Mouse (Mus musculus): ENCODE data around the gene Abl2. TPM values are rescaled to one million over a fixed set of nuclear protein-coding genes. Genes with fewer than 3 reads are reported as not detected.
A peak's percentile ranks its signal among the peaks of the same experiment; 100 is the strongest.

The Abl2 gene
- total and polyA plus RNA-seq, 3 experiments: 10.0 to 19.8 (median 15.5) TPM

DNA sequence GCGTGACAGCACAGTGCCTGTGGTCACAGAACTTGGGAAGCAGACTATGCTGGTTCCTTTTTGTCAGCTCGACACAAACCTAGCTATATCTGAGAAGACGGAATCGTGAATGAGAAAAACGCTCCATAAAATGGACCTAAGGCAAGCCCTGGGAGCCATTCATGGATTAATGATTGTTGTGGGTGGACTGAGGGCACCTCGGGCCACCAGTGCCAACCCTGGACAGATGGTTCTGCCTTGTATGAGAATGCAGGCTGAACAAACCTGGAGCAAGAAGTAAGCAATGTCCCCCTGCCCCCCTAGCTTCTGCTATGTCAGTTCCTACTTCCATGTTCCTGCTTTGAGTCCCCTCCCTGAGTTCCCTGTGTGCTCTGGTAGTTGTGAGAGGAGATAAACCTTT, 20.9 kb upstream of the Abl2 start:
- no peaks in the 10 kb centered on the region for H3K36me3 ChIP-seq (replicated peaks in 1 of 2; ENCODE audit: control insufficient read depth in 1 of 2, insufficient read depth in 1 of 2, low read length in 1 of 2)
- H3K4me2 ChIP-seq (ENCODE audit: insufficient read depth, low read depth, poor library complexity, severe bottlenecking): no peak overlapping the region
- no peak overlapping the region for H3K4me3 ChIP-seq (replicated peaks in 1 of 3; ENCODE audit: low read depth in 2 of 3, low read length in 2 of 3, poor library complexity in 1 of 3)
- dilution Hi-C loops (cut with MboI; ENCODE audit: extremely low pct_ligation_motif_present, extremely low pct_unique_long_range_greater_than_20kb, low sequenced_read_pairs): no loop called here
- no peak for DNase-seq (ENCODE audit: extremely low read depth)
- H3K27me3 ChIP-seq (replicated peaks): no peaks in the 10 kb centered on the region
- H3K79me2 ChIP-seq (replicated peaks; ENCODE audit: control insufficient read depth, extremely low read depth, insufficient read depth, poor library complexity, severe bottlenecking): no peaks in the 10 kb centered on the region
- TF ChIP-seq NELFE (IDR thresholded peaks at IDR 0.05; ENCODE audit: low read depth, low read length) (no peak), ELF1 (IDR thresholded peaks at IDR 0.05; ENCODE audit: low read depth, low read length) (no peak), TCF12 (IDR thresholded peaks at IDR 0.05; ENCODE audit: low read depth, low read length) (no peak), CTCF (conservative IDR thresholded peaks at IDR 0.05 in 1 of 2, IDR thresholded peaks at IDR 0.05 in 1 of 2; ENCODE audit: low read depth in 2 of 2, low read length in 2 of 2) (no peak), CHD2 (IDR thresholded peaks at IDR 0.05; ENCODE audit: low read length) (no peak), ZC3H11A (IDR thresholded peaks at IDR 0.05; ENCODE audit: low read depth, low read length) (no peak), RAD21 (IDR thresholded peaks at IDR 0.05; ENCODE audit: low read depth, low read length) (no peak), MEF2A (IDR thresholded peaks at IDR 0.05; ENCODE audit: borderline replicate concordance, low read depth, low read length) (no peak), UBTF (IDR thresholded peaks at IDR 0.05; ENCODE audit: low read depth, low read length) (no peak), MYC (IDR thresholded peaks at IDR 0.05; ENCODE audit: low read depth, low read length) (no peak), CHD1 (IDR thresholded peaks at IDR 0.05; ENCODE audit: low read depth, low read length) (no peak), JUN (IDR thresholded peaks at IDR 0.05; ENCODE audit: insufficient read depth, low read depth, low read length) (no peak), USF1 (IDR thresholded peaks at IDR 0.05; ENCODE audit: low read depth, low read length) (no peak), MAZ (IDR thresholded peaks at IDR 0.05; ENCODE audit: low read depth, low read length) (no peak), ETS1 (conservative IDR thresholded peaks at IDR 0.05; ENCODE audit: low read depth, low read length) (no peak), SIN3A (IDR thresholded peaks at IDR 0.05; ENCODE audit: low read length) (no peak), POLR2A (IDR thresholded peaks at IDR 0.05; ENCODE audit: low read depth, low read length) (no peak), BHLHE40 (IDR thresholded peaks at IDR 0.05; ENCODE audit: low read depth, low read length) (no peak), ZMIZ1 (IDR thresholded peaks at IDR 0.05; ENCODE audit: low read depth, low read length) (no peak), JUND (conservative IDR thresholded peaks at IDR 0.05; ENCODE audit: low read depth, low read length) (no peak)
- in situ Hi-C loops (cut with MboI; ENCODE audit: low pct_ligation_motif_present, low pct_unique_long_range_greater_than_20kb, low sequenced_read_pairs): loop anchor here (5.0 to 10.0 kb wide), 2 partner anchors 95 to 273 kb away; no protein-coding TSS in a partner anchor
- peaks cover 0 to 15% of the 10 kb centered on the region in 2 experiments; a peak in 2 of 4 replicates for H3K4me1 ChIP-seq (ENCODE audit: control insufficient read depth in 1 of 2, insufficient read depth in 2 of 2)
- no peaks in the 10 kb centered on the region for H3K9me3 ChIP-seq (replicated peaks; ENCODE audit: low read length)
- no peak overlapping the region for H3K27ac ChIP-seq (ENCODE audit: insufficient read depth, low read depth)
- no peak overlapping the region for H3K9ac ChIP-seq (ENCODE audit: insufficient read depth, low read depth)

DNA sequence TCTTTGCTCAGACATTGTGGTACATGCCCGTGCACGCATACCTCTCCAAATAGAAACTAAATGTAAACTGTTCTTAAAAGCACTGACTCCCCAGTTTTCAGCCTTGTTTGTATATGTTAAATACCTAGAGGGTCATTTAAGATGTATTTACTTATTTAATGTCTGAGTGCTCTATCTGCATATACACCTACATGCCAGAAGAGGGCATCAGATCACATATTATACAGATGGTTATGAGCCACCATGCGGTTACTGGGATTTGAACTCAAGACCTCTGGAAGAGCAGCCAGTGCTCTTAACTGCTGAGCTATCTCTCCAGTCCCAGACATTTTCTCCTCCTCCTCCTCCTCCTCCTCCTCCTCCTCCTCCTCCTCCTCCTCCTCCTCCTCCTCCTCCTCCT, 20.2 kb upstream of the Abl2 start:
- in situ Hi-C loops (cut with MboI; ENCODE audit: low pct_ligation_motif_present, low pct_unique_long_range_greater_than_20kb, low sequenced_read_pairs): loop anchor here (5.0 to 10.0 kb wide), 2 partner anchors 94 to 274 kb away; no protein-coding TSS in a partner anchor
- DNase-seq (ENCODE audit: extremely low read depth): peak; percentile 21

More for the DNA sequence above, 20.2 kb upstream of the Abl2 start:
- no peaks in the 10 kb centered on the region for H3K27me3 ChIP-seq (replicated peaks)
- H3K27ac ChIP-seq (ENCODE audit: insufficient read depth, low read depth): no peak overlapping the region
- no peaks in the 10 kb centered on the region for H3K9me3 ChIP-seq (replicated peaks; ENCODE audit: low read length)
- H3K4me1 ChIP-seq (ENCODE audit: control insufficient read depth in 1 of 2, insufficient read depth in 2 of 2): peaks cover 0 to 13% of the 10 kb centered on the region in 2 experiments; a peak in 2 of 4 replicates
- H3K4me3 ChIP-seq (replicated peaks in 1 of 3; ENCODE audit: low read depth in 2 of 3, low read length in 2 of 3, poor library complexity in 1 of 3): no peak overlapping the region
- peak in 1 of 2 experiments; percentile 61; a peak in 3 of 4 replicates for TF ChIP-seq CTCF (conservative IDR thresholded peaks at IDR 0.05 in 1 of 2, IDR thresholded peaks at IDR 0.05 in 1 of 2; ENCODE audit: low read depth in 2 of 2, low read length in 2 of 2)
- no peak for TF ChIP-seq RCOR1 (conservative IDR thresholded peaks at IDR 0.05; ENCODE audit: low read depth, low read length)
- TF ChIP-seq ZMIZ1 (IDR thresholded peaks at IDR 0.05; ENCODE audit: low read depth, low read length): no peak
- TF ChIP-seq ELF1 (IDR thresholded peaks at IDR 0.05; ENCODE audit: low read depth, low read length): no peak
- peak; percentile 38 for TF ChIP-seq SMC3 (IDR thresholded peaks at IDR 0.05; ENCODE audit: low read depth, low read length)
- no peak for TF ChIP-seq USF2 (conservative IDR thresholded peaks at IDR 0.05; ENCODE audit: low read depth, low read length)
- TF ChIP-seq MYC (IDR thresholded peaks at IDR 0.05; ENCODE audit: low read depth, low read length): peak; percentile 66
- no peak for TF ChIP-seq KAT2A (IDR thresholded peaks at IDR 0.05; ENCODE audit: insufficient replicate concordance, low read length)
- TF ChIP-seq RAD21 (IDR thresholded peaks at IDR 0.05; ENCODE audit: low read depth, low read length): peak; percentile 49
- TF ChIP-seq ZKSCAN1 (IDR thresholded peaks at IDR 0.05; ENCODE audit: borderline replicate concordance, low read depth, low read length): no peak
- no peak overlapping the region for H3K9ac ChIP-seq (ENCODE audit: insufficient read depth, low read depth)
- H3K36me3 ChIP-seq (replicated peaks in 1 of 2; ENCODE audit: control insufficient read depth in 1 of 2, insufficient read depth in 1 of 2, low read length in 1 of 2): no peaks in the 10 kb centered on the region
- no peak overlapping the region for H3K4me2 ChIP-seq (ENCODE audit: insufficient read depth, low read depth, poor library complexity, severe bottlenecking)
- H3K79me2 ChIP-seq (replicated peaks; ENCODE audit: control insufficient read depth, extremely low read depth, insufficient read depth, poor library complexity, severe bottlenecking): no peaks in the 10 kb centered on the region
- dilution Hi-C loops (cut with MboI; ENCODE audit: extremely low pct_ligation_motif_present, extremely low pct_unique_long_range_greater_than_20kb, low sequenced_read_pairs): no loop called here
